In the genomic region with DNA sequence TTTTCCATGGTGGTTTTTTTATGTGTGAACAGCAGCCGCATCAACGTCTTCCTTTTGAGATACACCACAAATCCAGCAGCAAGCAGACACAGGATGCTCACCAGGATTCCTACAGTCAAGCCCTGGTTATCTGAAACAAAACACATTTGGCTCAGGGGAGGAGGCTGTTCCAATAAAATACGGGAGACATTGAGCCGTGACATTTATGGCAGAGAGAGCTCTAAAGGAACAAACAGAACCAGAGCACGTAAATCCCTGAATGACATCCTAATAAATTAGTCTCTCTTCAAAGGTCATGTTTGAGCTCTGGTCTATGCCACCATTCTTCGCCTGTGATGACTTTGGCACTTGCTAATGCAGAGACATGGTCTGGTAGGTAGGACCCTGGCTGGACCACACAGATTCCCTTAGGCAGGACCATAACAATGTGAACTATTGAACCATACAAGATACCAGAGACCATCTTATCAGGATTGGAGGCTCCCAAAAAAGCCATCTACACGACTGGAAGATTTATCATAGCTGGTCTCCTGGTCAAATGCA, we compare ENCODE assay signal across 31 mouse cellular contexts.
A peak's percentile ranks its signal among the peaks of the same experiment; 100 is the strongest.
DNase-seq lines count a peak whose midpoint lies in the region; ATAC-seq and TF ChIP-seq lines count a peak whose summit lies in the region.
"Had no signal": no experiment of that assay in that cellular context is flagged by ENCODE, and none has a peak within 500 bp of the region (broad histone marks: within the 10 kb centered on the region; RNA-seq: fewer than 3 reads in every experiment).

No protein-coding gene starts in this region.

- DNase-seq in forebrain, embryonic 11.5 days (ENCODE audit: low spot score) = peak; percentile 7
- peak; percentile 59 for DNase-seq in kidney, postnatal 0 days (ENCODE audit: low spot score)
- DNase-seq in kidney, adult 18-20 months = no peak
- peak; percentile 34 for DNase-seq in embryo, embryonic 11 days
- no peak for DNase-seq in left cerebral cortex, adult 9 months (ENCODE audit: low spot score in 2 of 2)
- DNase-seq: adrenal gland, postnatal 25 days; cerebellum, adult 18-20 months; cerebellum, postnatal 10 days; forebrain, postnatal 0 days; gastrocnemius, postnatal 10 days; heart, postnatal 36 days; layer of hippocampus, adult 9-11 months; lung, embryonic 14.5 days; retina, postnatal 1 day; right cerebral cortex, postnatal 14 days; thymus, postnatal 25 days had no signal

- no peak for TF ChIP-seq CTCF in kidney, postnatal 0 days (IDR thresholded peaks at IDR 0.05; ENCODE audit: low read depth)

- H3K4me3 ChIP-seq in forebrain, embryonic 11.5 days (ENCODE audit: low read depth, low read length) = no peak overlapping the region
- H3K4me3 ChIP-seq in forebrain, embryonic 16.5 days (replicated peaks; ENCODE audit: low read length) = no peak overlapping the region
- no peak overlapping the region for H3K4me3 ChIP-seq in kidney, postnatal 0 days (replicated peaks; ENCODE audit: low read depth, low read length)
- H3K4me3 ChIP-seq in neural tube, embryonic 14.5 days (ENCODE audit: low read depth, low read length) = no peak overlapping the region
- H3K4me3 ChIP-seq: embryonic facial prominence, embryonic 13.5 days; forebrain, embryonic 10.5 days; heart, embryonic 10.5 days; heart, embryonic 15.5 days; hindbrain, embryonic 12.5 days; limb, embryonic 12.5 days; liver, embryonic 15.5 days; neural tube, embryonic 13.5 days had no signal

- no peaks in the 10 kb centered on the region for H3K36me3 ChIP-seq in forebrain, embryonic 11.5 days (ENCODE audit: control insufficient read depth, insufficient read depth, low read length)
- H3K36me3 ChIP-seq in forebrain, embryonic 16.5 days (ENCODE audit: control insufficient read depth, insufficient read depth) = no peaks in the 10 kb centered on the region
- no peaks in the 10 kb centered on the region for H3K36me3 ChIP-seq in kidney, postnatal 0 days (ENCODE audit: insufficient read depth, low read length)
- H3K36me3 ChIP-seq in neural tube, embryonic 14.5 days (ENCODE audit: control insufficient read depth, insufficient read depth, low read length) = no peaks in the 10 kb centered on the region
- H3K36me3 ChIP-seq: embryonic facial prominence, embryonic 13.5 days; forebrain, embryonic 10.5 days; heart, embryonic 15.5 days; hindbrain, embryonic 12.5 days; limb, embryonic 12.5 days; liver, embryonic 15.5 days; neural tube, embryonic 13.5 days had no signal

- no peak overlapping the region for H3K27ac ChIP-seq in forebrain, embryonic 11.5 days (ENCODE audit: low read depth, low read length)
- H3K27ac ChIP-seq in forebrain, embryonic 16.5 days (ENCODE audit: low read length) = no peak overlapping the region
- no peak overlapping the region for H3K27ac ChIP-seq in kidney, postnatal 0 days
- no peak overlapping the region for H3K27ac ChIP-seq in neural tube, embryonic 14.5 days (ENCODE audit: low read depth, low read length)
- H3K27ac ChIP-seq: embryonic facial prominence, embryonic 13.5 days; forebrain, embryonic 10.5 days; heart, embryonic 10.5 days; heart, embryonic 15.5 days; hindbrain, embryonic 12.5 days; hindbrain, postnatal 0 days; limb, embryonic 12.5 days; liver, embryonic 15.5 days; neural tube, embryonic 13.5 days had no signal

- H3K9me3 ChIP-seq in forebrain, embryonic 11.5 days (ENCODE audit: control insufficient read depth, low read length) = no peaks in the 10 kb centered on the region
- peaks cover 5% of the 10 kb centered on the region for H3K9me3 ChIP-seq in forebrain, embryonic 16.5 days (ENCODE audit: control insufficient read depth, low read length)
- H3K9me3 ChIP-seq in kidney, postnatal 0 days (replicated peaks; ENCODE audit: low read length) = no peaks in the 10 kb centered on the region; the same call in none of the 2 replicates
- H3K9me3 ChIP-seq in neural tube, embryonic 14.5 days (ENCODE audit: control insufficient read depth, low read length) = no peaks in the 10 kb centered on the region
- H3K9me3 ChIP-seq: heart, embryonic 10.5 days; heart, embryonic 15.5 days; hindbrain, embryonic 12.5 days; limb, embryonic 12.5 days; liver, embryonic 15.5 days had no signal

- no peak overlapping the region for H3K4me2 ChIP-seq in forebrain, embryonic 11.5 days (ENCODE audit: low read depth, low read length, severe bottlenecking)
- no peak overlapping the region for H3K4me2 ChIP-seq in forebrain, embryonic 16.5 days (ENCODE audit: low read length)
- no peak overlapping the region for H3K4me2 ChIP-seq in kidney, postnatal 0 days (ENCODE audit: low read length)
- H3K4me2 ChIP-seq in neural tube, embryonic 14.5 days (ENCODE audit: low read depth, low read length) = no peak overlapping the region
- H3K4me2 ChIP-seq: embryonic facial prominence, embryonic 13.5 days; heart, embryonic 15.5 days; hindbrain, embryonic 12.5 days; limb, embryonic 12.5 days; liver, embryonic 15.5 days; lung, embryonic 14.5 days; midbrain, embryonic 11.5 days; neural tube, embryonic 13.5 days had no signal

- no peak for ATAC-seq in forebrain, embryonic 11.5 days (replicated peaks; ENCODE audit: low FRiP score)
- ATAC-seq in forebrain, embryonic 16.5 days = no peak
- ATAC-seq in kidney, postnatal 0 days (replicated peaks; ENCODE audit: low FRiP score, low read depth) = no peak
- ATAC-seq in neural tube, embryonic 14.5 days (ENCODE audit: low read depth) = peak; percentile 44; the same call in 1 of the 2 replicates
- ATAC-seq: forebrain, postnatal 0 days; hindbrain, postnatal 0 days; intestine, embryonic 16.5 days; midbrain, embryonic 16.5 days; Patski had no signal

- whole genome bisulfite sequencing in forebrain, embryonic 11.5 days = 89% methylated on average over 7 of the region's 7 CpGs
- WGBS in forebrain, embryonic 16.5 days = 85% methylated on average over 7 of the region's 7 CpGs
- 25% methylated on average over 7 of the region's 7 CpGs for WGBS in kidney, postnatal 0 days
- 12% methylated on average over 7 of the region's 7 CpGs for WGBS in neural tube, embryonic 14.5 days

- H3K4me1 ChIP-seq in forebrain, embryonic 11.5 days (replicated peaks; ENCODE audit: control insufficient read depth, insufficient read depth, low read length) = no peaks in the 10 kb centered on the region
- no peaks in the 10 kb centered on the region for H3K4me1 ChIP-seq in forebrain, embryonic 16.5 days (replicated peaks; ENCODE audit: control insufficient read depth, insufficient read depth, low read length)
- H3K4me1 ChIP-seq in kidney, postnatal 0 days (replicated peaks; ENCODE audit: insufficient read depth, low read length) = no peaks in the 10 kb centered on the region
- no peaks in the 10 kb centered on the region for H3K4me1 ChIP-seq in neural tube, embryonic 14.5 days (ENCODE audit: control insufficient read depth, insufficient read depth, low read length)
- H3K4me1 ChIP-seq: embryonic facial prominence, embryonic 13.5 days; forebrain, embryonic 10.5 days; heart, embryonic 15.5 days; hindbrain, embryonic 12.5 days; limb, embryonic 12.5 days; liver, embryonic 15.5 days had no signal

- no peaks in the 10 kb centered on the region for H3K27me3 ChIP-seq in forebrain, embryonic 11.5 days (ENCODE audit: control insufficient read depth, insufficient read depth, low read length)
- H3K27me3 ChIP-seq in forebrain, embryonic 16.5 days (replicated peaks; ENCODE audit: control insufficient read depth, insufficient read depth, low read length) = no peaks in the 10 kb centered on the region
- no peaks in the 10 kb centered on the region for H3K27me3 ChIP-seq in kidney, postnatal 0 days (ENCODE audit: insufficient read depth, low read length)
- H3K27me3 ChIP-seq in neural tube, embryonic 14.5 days (ENCODE audit: control insufficient read depth, insufficient read depth, low read length) = no peaks in the 10 kb centered on the region
- H3K27me3 ChIP-seq: embryonic facial prominence, embryonic 13.5 days; heart, embryonic 15.5 days; hindbrain, embryonic 12.5 days; limb, embryonic 12.5 days; liver, embryonic 15.5 days; Patski had no signal

- no peak overlapping the region for H3K9ac ChIP-seq in forebrain, embryonic 11.5 days (ENCODE audit: low read length)
- H3K9ac ChIP-seq in forebrain, embryonic 16.5 days (replicated peaks; ENCODE audit: low read depth, low read length) = no peak overlapping the region
- H3K9ac ChIP-seq in kidney, postnatal 0 days (ENCODE audit: low read depth, low read length) = no peak overlapping the region
- no peak overlapping the region for H3K9ac ChIP-seq in neural tube, embryonic 14.5 days (replicated peaks; ENCODE audit: low read depth, low read length)
- H3K9ac ChIP-seq: embryonic facial prominence, embryonic 13.5 days; forebrain, postnatal 0 days; heart, embryonic 15.5 days; hindbrain, embryonic 12.5 days; limb, embryonic 12.5 days; liver, embryonic 15.5 days; lung, embryonic 14.5 days; neural tube, embryonic 13.5 days had no signal

Comparison
In these comparisons a context has a peak if more than half of its experiments do, and no peak if none do; other contexts are left out.
1. DNase-seq: peak in forebrain, embryonic 11.5 days (single experiment), kidney, postnatal 0 days (single experiment) and embryo, embryonic 11 days (single experiment); none in kidney, adult 18-20 months (single experiment) and left cerebral cortex, adult 9 months (0 of 2).